Mouse (Mus musculus): Measurements from ENCODE around the gene Crtc2.
"Not testable (repeated sequence)": the region's sequence is repeated elsewhere in the genome, so short reads cannot be mapped to it uniquely, and the experiment has no call there.

Crtc2 gene

DNA sequence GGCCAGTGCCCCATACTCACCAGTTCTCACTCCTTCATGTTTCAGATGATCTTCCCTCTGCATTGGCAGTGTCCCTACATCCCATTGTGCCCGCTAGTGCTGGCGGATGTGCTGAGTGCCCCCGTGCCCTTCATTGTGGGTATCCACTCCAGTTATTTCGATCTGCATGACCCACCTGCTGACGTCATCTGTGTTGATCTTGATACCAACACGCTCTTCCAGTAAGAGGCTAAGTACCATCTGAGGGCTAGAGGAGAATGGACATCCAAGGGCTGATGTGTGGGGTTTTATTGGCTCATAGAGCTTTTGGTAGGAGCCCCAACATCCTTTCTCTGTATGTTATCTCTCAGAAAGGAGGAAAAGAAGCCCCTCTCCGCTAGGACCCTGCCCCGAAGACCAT, 16.8 kb downstream of the Crtc2 start:
- no peaks in the 10 kb centered on the region for H3K27me3 ChIP-seq (ENCODE audit: control insufficient read depth, insufficient read depth, low read length, poor library complexity, severe bottlenecking)
- peaks cover 34% of the 10 kb centered on the region for H3K36me3 ChIP-seq (ENCODE audit: control insufficient read depth, insufficient read depth, low read length, poor library complexity, severe bottlenecking)
- no peak for DNase-seq (ENCODE audit: low read depth, low spot score)

DNA sequence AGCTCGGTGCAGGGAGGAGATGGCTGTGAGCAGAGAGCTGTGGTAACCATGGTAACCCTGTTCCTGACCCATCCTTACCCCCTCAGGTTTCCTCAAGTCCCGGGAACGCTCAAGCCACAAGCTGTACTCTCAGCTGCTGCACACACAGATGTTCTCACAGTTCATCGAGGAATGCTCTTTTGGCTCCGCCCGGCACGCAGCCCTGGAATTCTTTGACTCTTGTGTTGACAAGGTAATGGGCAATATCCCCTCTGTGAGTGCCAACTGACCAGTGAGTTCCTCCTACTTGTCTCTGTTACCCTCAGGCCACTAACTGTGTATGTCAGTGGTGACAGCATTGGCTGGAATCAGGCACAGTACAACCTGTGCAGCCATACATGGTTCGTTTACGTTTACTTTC, 18.2 kb downstream of the Crtc2 start:
- no peak for DNase-seq (ENCODE audit: low read depth, low spot score)
- peaks cover 45% of the 10 kb centered on the region for H3K36me3 ChIP-seq (ENCODE audit: control insufficient read depth, insufficient read depth, low read length, poor library complexity, severe bottlenecking)
- no peaks in the 10 kb centered on the region for H3K27me3 ChIP-seq (ENCODE audit: control insufficient read depth, insufficient read depth, low read length, poor library complexity, severe bottlenecking)

DNA sequence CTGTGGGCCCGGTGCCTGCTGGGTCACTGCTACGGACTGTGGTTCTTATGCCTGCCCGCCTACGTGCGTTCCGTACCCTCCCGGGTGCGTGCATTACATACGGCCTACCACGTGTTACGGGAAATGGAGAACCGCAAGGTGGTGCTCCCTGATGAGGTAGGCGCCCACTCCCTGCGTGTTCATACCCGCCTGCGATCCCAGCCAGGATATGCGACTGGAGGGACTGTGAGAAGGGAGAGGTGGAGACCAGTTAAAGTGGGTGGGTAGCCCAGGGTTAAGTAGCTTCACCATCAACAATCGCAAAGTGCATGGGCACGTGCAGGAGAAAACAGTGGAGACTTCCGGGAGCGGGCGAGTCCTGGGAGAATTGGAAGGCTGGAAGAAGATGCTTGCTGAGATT, 19.9 kb downstream of the Crtc2 start:
- no peak for DNase-seq (ENCODE audit: low read depth, low spot score)
- Histone ChIP-seq H3K27me3 (ENCODE audit: control insufficient read depth, insufficient read depth, low read length, poor library complexity, severe bottlenecking) (no peaks in the 10 kb centered on the region), H3K36me3 (ENCODE audit: control insufficient read depth, insufficient read depth, low read length, poor library complexity, severe bottlenecking) (peaks cover 45% of the 10 kb centered on the region)

DNA sequence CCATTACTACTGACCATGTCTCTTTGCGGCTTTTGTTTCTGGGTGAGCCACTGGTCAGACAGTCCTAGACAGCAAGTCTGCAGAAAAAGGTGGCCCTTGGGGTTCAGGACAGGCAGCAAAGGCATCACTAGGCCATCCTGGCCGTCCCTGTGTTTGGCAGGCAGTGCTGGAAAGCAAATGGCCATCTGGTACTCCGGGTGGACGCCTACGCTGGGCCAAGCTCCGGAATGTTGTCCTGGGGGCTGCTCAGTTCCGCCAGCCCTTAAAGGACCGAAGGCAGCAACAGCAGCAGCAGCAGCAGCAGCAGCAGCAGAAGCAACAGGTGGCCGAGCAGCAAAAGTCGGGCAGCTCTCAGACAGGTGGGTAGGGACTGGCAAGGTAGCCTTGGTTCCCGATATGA, 21.3 kb downstream of the Crtc2 start:
- no peaks in the 10 kb centered on the region for H3K27me3 ChIP-seq (ENCODE audit: control insufficient read depth, insufficient read depth, low read length, poor library complexity, severe bottlenecking)
- DNase-seq (ENCODE audit: low read depth, low spot score), result no peak
- peaks cover 48% of the 10 kb centered on the region for H3K36me3 ChIP-seq (ENCODE audit: control insufficient read depth, insufficient read depth, low read length, poor library complexity, severe bottlenecking)

DNA sequence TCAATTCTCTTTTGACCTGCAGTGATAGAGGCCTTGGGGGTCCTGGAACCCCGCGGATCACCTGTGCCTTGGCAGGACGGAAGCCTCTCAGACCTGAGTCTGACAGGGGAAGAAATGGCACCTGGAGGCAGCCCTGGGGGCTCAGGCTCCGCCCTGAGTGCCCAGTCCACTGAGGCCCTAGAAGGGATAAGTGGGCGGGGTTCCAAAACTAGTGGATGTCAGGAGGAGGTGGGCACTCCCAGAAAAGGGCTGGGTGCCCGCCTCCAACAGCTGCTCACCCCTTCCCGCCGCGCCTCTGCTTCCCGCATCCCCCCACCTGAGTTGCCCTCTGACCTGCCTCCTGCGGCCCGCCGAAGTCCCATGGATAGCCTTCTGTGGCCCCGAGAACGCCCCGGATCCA, 22.9 kb downstream of the Crtc2 start:
- no peak for DNase-seq (ENCODE audit: low read depth, low spot score)
- H3K27me3 ChIP-seq (ENCODE audit: control insufficient read depth, insufficient read depth, low read length, poor library complexity, severe bottlenecking), result no peaks in the 10 kb centered on the region
- peaks cover 42% of the 10 kb centered on the region for H3K36me3 ChIP-seq (ENCODE audit: control insufficient read depth, insufficient read depth, low read length, poor library complexity, severe bottlenecking)

DNA sequence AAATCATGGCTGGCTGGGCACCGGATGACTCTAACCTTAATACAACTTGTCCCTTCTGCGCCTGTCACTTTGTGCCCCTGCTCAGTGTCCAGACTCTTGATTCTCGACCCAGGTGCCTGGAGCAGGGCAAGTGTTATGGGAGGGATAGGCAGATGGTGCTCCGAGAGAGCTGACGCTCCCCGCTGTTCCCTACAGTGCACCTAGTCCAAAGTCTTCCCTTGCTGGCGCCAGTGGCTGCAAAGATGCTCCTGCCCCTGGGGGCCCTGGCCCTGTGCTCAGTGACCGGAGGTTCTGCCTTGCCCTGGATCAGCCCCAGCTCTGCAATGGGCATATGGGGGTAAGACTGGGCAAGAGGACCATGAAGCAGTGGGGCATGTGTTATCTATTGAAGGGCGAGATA, 23.8 kb downstream of the Crtc2 start:
- no peak for DNase-seq (ENCODE audit: low read depth, low spot score)
- Histone ChIP-seq H3K27me3 (ENCODE audit: control insufficient read depth, insufficient read depth, low read length, poor library complexity, severe bottlenecking) (no peaks in the 10 kb centered on the region), H3K36me3 (ENCODE audit: control insufficient read depth, insufficient read depth, low read length, poor library complexity, severe bottlenecking) (peaks cover 35% of the 10 kb centered on the region)

DNA sequence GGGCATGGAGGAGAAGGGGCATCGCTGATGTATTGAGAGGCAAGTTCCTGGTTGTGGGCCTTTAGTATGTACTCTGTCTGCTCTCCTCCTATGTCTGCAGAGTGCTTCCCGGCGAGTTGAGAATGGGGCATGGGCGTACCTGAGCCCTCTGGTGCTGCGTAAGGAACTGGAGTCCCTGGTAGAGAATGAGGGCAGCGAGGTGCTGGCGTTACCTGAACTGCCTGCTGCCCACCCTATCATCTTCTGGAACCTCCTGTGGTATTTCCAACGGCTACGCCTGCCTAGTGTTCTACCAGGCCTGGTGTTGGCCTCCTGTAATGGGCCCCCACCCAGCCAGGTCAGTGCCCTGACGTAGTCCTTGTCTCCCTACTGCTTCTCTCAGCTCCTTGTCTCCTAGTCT, 24.2 kb downstream of the Crtc2 start:
- peaks cover 35% of the 10 kb centered on the region for H3K36me3 ChIP-seq (ENCODE audit: control insufficient read depth, insufficient read depth, low read length, poor library complexity, severe bottlenecking)
- H3K27me3 ChIP-seq (ENCODE audit: control insufficient read depth, insufficient read depth, low read length, poor library complexity, severe bottlenecking), result no peaks in the 10 kb centered on the region
- DNase-seq (ENCODE audit: low read depth, low spot score), result no peak

DNA sequence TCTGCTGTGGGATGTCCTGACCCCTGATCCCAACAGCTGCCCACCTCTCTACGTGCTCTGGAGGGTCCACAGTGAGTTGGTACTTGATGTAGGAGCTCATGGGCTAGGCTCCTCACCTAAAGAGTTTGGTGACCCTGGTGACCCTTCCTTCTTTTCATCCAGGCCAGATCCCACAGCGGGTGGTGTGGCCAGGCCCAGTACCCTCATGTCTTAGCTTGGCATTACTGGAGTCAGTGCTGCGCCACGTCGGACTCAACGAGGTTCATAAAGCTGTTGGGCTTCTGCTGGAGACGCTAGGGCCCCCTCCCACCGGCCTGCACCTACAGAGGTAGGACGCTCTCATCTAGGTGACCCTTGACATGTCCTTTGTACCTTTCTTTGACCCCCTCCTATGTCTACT, 25.3 kb downstream of the Crtc2 start:
- Histone ChIP-seq H3K36me3 (ENCODE audit: control insufficient read depth, insufficient read depth, low read length, poor library complexity, severe bottlenecking) (peaks cover 30% of the 10 kb centered on the region), H3K27me3 (ENCODE audit: control insufficient read depth, insufficient read depth, low read length, poor library complexity, severe bottlenecking) (no peaks in the 10 kb centered on the region)
- no peak for DNase-seq (ENCODE audit: low read depth, low spot score)

DNA sequence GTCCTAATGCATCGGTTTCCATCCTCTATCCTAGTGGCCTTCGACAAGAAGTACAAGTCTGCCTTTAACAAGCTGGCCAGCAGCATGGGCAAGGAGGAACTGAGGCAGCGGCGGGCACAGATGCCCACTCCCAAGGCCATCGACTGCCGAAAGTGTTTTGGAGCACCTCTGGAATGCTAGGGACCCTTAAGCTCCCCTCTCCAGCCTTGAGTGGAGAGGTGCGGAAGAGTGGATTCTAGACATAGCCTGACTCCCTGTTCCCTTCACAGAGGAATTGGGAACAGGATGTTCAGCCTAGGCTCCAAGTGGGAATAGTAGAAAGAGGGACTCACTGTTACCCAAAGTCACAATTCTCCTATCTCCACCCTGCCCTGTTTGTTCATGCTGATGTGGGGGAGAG, 25.8 kb downstream of the Crtc2 start:
- no peak for DNase-seq (ENCODE audit: low read depth, low spot score)
- Histone ChIP-seq H3K36me3 (ENCODE audit: control insufficient read depth, insufficient read depth, low read length, poor library complexity, severe bottlenecking) (peaks cover 30% of the 10 kb centered on the region), H3K27me3 (ENCODE audit: control insufficient read depth, insufficient read depth, low read length, poor library complexity, severe bottlenecking) (no peaks in the 10 kb centered on the region)

DNA sequence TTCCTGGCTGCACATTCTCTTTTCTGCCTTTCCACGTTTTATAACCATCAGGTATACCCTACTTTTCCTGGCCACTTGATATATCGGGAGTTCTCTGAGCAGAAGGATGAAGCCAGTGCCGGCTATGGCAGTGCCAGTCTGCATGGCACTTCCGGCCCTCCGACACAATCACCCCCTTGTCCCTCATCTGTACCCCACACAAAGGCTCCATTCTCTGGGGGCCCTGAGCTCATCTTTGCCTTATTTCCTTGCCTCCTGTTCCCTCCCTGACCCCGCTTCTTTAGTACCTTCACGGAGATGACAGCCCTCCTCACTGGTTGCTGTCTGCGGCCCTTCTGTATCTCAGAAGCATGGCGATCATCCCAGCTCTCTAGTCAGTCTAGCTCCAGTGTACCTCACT, 26.7 kb downstream of the Crtc2 start:
- Histone ChIP-seq H3K27me3 (ENCODE audit: control insufficient read depth, insufficient read depth, low read length, poor library complexity, severe bottlenecking) (no peaks in the 10 kb centered on the region), H3K36me3 (ENCODE audit: control insufficient read depth, insufficient read depth, low read length, poor library complexity, severe bottlenecking) (peaks cover 30% of the 10 kb centered on the region)
- no peak for DNase-seq (ENCODE audit: low read depth, low spot score)

DNA sequence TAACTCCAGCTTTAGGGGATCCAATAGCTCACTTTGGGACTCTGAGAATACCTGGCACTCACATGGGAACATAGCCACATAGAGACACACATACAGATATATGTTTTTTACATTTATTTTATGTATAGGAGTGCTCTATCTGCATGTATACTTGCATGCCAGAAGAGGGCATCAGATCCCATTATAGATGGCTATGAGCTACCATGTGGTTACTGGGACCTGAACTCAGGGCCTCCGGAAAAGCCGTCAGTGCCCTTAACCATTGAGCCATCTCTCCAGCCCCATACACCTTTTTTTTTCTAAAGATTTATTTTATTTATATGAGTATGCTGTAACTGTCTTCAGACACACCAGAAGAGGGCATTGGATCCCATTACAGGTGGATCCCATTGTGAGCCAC, 30.2 kb downstream of the Crtc2 start:
- DNase-seq (ENCODE audit: low read depth, low spot score), result no peak
- Histone ChIP-seq H3K27me3 (ENCODE audit: control insufficient read depth, insufficient read depth, low read length, poor library complexity, severe bottlenecking) (no peaks in the 10 kb centered on the region), H3K36me3 (ENCODE audit: control insufficient read depth, insufficient read depth, low read length, poor library complexity, severe bottlenecking) (peaks cover 13% of the 10 kb centered on the region)

DNA sequence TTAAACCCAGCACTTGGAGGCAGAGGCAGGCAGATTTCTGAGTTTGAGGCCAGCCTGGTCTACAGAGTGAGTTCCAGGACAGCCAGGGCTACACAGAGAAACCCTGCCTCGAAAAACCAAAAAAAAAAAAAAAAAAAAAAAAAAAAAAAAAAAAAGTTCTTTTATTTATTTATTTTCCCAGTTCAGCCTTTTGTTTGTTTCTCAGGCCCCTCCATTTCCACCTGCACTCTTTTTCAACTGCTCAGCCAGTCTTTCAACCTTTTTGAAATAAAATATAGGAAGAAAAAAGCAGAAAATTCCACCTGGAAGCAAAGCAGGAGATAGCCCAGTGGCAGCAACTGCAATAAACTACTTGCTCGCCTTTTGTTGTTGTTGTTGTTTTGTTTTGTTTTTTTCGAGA, 35.4 kb downstream of the Crtc2 start:
- DNase-seq (ENCODE audit: low read depth, low spot score); H3K27me3 ChIP-seq (ENCODE audit: control insufficient read depth, insufficient read depth, low read length, poor library complexity, severe bottlenecking); H3K36me3 ChIP-seq (ENCODE audit: control insufficient read depth, insufficient read depth, low read length, poor library complexity, severe bottlenecking): not testable (repeated sequence)

DNA sequence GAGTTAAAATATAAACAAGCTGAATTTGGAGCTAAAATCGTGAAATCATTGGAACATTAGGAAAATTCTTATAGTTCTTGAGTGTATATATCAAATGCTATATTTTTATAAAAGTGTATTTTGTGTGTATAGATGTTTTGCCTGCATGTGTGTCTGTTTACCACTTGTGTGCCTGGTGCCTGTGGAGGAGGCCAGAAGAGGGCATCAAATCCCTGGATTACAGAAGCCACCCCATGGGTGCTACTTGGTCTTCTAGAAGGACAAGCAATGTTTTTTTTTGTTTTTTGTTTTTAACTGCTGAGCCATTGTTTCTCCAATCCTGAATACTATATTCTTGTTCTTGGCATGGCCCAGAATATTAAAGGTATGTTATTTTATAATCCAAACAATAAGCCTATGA, 36.6 kb downstream of the Crtc2 start:
- DNase-seq (ENCODE audit: low read depth, low spot score), result no peak
- H3K36me3 ChIP-seq (ENCODE audit: control insufficient read depth, insufficient read depth, low read length, poor library complexity, severe bottlenecking), result no peaks in the 10 kb centered on the region
- no peaks in the 10 kb centered on the region for H3K27me3 ChIP-seq (ENCODE audit: control insufficient read depth, insufficient read depth, low read length, poor library complexity, severe bottlenecking)

DNA sequence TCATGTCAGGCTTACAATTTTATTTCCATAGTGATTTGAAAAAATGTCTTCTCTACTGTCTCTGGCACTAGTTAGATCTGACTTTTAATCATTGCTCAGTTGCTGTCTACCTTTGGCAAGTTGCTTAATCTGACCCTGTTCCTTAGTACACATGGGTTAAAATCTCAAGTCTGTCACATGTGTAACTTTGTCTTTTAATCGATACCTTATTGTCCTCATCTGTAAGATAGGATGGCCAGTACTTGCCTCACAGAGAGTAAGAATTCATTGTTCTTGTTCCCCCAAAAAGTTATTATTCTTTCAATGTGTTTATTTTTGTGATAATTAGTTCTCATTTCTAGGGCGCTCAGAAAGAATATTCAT, 38.0 kb downstream of the Crtc2 start:
- no peaks in the 10 kb centered on the region for H3K36me3 ChIP-seq (ENCODE audit: control insufficient read depth, insufficient read depth, low read length, poor library complexity, severe bottlenecking)

DNA sequence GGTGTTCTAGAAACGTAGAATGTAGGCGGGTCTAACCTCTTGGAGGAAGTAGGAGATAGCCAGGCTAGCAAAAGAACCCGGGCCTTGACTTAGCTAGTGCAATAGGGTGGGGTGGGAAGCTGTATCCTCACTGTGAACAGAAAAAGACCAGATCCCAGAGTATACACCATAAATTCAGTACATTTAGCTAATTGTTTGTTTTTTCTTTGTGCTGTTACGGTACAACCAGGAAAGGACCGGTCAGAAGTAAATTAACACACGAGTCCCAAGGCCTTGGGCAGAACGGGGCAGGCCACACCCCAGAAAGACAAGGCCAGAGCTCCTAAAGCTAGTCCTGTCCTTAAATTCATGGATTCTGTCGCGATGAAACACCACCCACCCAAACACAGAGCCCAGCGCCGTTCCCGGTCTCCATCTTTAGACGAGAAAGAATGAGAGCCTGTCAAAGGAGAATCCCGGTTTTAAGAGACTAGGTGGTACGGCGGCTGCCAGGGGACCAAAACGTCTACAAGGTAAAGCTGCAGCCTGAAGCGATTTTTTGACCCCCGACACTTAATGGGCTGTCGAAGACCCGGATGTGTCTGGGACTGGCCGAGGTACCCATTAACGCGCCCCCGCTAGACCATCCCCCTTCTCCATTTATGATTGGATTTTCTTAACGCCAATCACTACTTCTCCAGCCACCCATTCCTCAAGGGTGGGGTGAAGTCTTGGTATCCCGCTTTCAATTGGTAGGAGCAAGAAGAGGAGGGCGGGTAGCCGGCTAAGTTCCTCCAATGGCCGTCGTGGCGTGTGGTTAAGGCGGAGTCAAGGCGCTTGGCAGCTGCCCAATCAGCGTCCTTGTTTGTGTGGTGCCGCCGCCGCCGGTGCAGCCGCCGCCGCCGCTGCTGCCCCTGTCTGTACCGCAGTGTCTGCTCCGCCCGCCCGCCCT, 38.6 kb downstream of the Crtc2 start, which contains the start of gene Gatad2b:
Gene Gatad2b (plus strand): TSS at position 834 of the 931 bp plus-strand sequence.
- no peaks in the 10 kb centered on the region for H3K27me3 ChIP-seq (ENCODE audit: control insufficient read depth, insufficient read depth, low read length, poor library complexity, severe bottlenecking)
- peak; percentile 100 for DNase-seq (ENCODE audit: low read depth, low spot score)
- no peaks in the 10 kb centered on the region for H3K36me3 ChIP-seq (ENCODE audit: control insufficient read depth, insufficient read depth, low read length, poor library complexity, severe bottlenecking)

More for the DNA sequence above, 38.0 kb downstream of the Crtc2 start:
- H3K27me3 ChIP-seq (ENCODE audit: control insufficient read depth, insufficient read depth, low read length, poor library complexity, severe bottlenecking), result no peaks in the 10 kb centered on the region
- DNase-seq (ENCODE audit: low read depth, low spot score), result no peak

Measured in splenic B cell, adult 2 months (primary cell).